In genomic region chr19:4101466-4101865, GRCm38 (mm10) we compare ENCODE assay signal across 10 mouse cellular contexts. TPM values are rescaled to one million over a fixed set of nuclear protein-coding genes. Genes with fewer than 3 reads are reported as not detected.
DNase-seq lines count a peak whose midpoint lies in the region; ATAC-seq and TF ChIP-seq lines count a peak whose summit lies in the region.
"Had no signal": no experiment of that assay in that cellular context is flagged by ENCODE, and none has a peak within 500 bp of the region (broad histone marks: within the 10 kb centered on the region; RNA-seq: fewer than 3 reads in every experiment).

No protein-coding gene starts in this region.

- peaks cover 16% of the 10 kb centered on the region for H3K4me1 ChIP-seq in neural tube, embryonic 11.5 days (ENCODE audit: control insufficient read depth, insufficient read depth, low read length)
- H3K4me1 ChIP-seq in limb, embryonic 14.5 days (ENCODE audit: control insufficient read depth, insufficient read depth, low read length): peaks cover 25% of the 10 kb centered on the region

- H3K36me3 ChIP-seq in neural tube, embryonic 11.5 days (ENCODE audit: control insufficient read depth, insufficient read depth, low read length): no peaks in the 10 kb centered on the region
- H3K36me3 ChIP-seq in limb, embryonic 14.5 days (ENCODE audit: control insufficient read depth, insufficient read depth, low read length): no peaks in the 10 kb centered on the region

- no peaks in the 10 kb centered on the region for H3K9me3 ChIP-seq in neural tube, embryonic 11.5 days (ENCODE audit: control insufficient read depth, low read length)
- H3K9me3 ChIP-seq in limb, embryonic 14.5 days (ENCODE audit: control insufficient read depth, low read length): no peaks in the 10 kb centered on the region

- no peak for ATAC-seq in neural tube, embryonic 11.5 days (ENCODE audit: insufficient read depth, low FRiP score, low TSS enrichment)
- no peak for ATAC-seq in limb, embryonic 14.5 days (ENCODE audit: low FRiP score, low read depth)

- no peak overlapping the region for H3K27ac ChIP-seq in neural tube, embryonic 11.5 days (ENCODE audit: low read depth, low read length)
- no peak overlapping the region for H3K27ac ChIP-seq in limb, embryonic 14.5 days (replicated peaks; ENCODE audit: low read depth, low read length)
- H3K27ac ChIP-seq: liver, embryonic 14.5 days had no signal

- WGBS in neural tube, embryonic 11.5 days: 69% methylated on average over 6 of the region's 6 CpGs
- 57% methylated on average over 6 of the region's 6 CpGs for WGBS in limb, embryonic 14.5 days

- H3K4me3 ChIP-seq in neural tube, embryonic 11.5 days (ENCODE audit: low read depth, low read length): peak overlapping the region; percentile 46; the same call in 1 of the 2 replicates
- H3K4me3 ChIP-seq in limb, embryonic 14.5 days (replicated peaks; ENCODE audit: low read length): peak overlapping the region; percentile 45; the same call in 1 of the 2 replicates

- peaks cover 28% of the 10 kb centered on the region for H3K27me3 ChIP-seq in neural tube, embryonic 11.5 days (ENCODE audit: control insufficient read depth, insufficient read depth, low read length)
- peaks cover 32% of the 10 kb centered on the region; the same call in 1 of the 2 replicates for H3K27me3 ChIP-seq in limb, embryonic 14.5 days (ENCODE audit: control insufficient read depth, insufficient read depth, low read length)

- peak overlapping the region; percentile 88 for H3K4me2 ChIP-seq in neural tube, embryonic 11.5 days (ENCODE audit: low read depth)
- no peak overlapping the region for H3K4me2 ChIP-seq in limb, embryonic 14.5 days (replicated peaks; ENCODE audit: low read depth, low read length, severe bottlenecking)

- TF ChIP-seq POLR2A in limb, embryonic 14.5 days (IDR thresholded peaks at IDR 0.05; ENCODE audit: borderline replicate concordance, extremely low read depth, insufficient read depth, insufficient read length): no peak

- DNase-seq in cerebellum, adult 9-10 months: peak; percentile 76
- no peak for DNase-seq in cerebellum, postnatal 4 days (ENCODE audit: low spot score in 2 of 2)
- DNase-seq in neural tube, embryonic 11.5 days (ENCODE audit: low spot score): no peak
- DNase-seq in neural tube, embryonic 10.5 days (ENCODE audit: extremely low spot score, low spot score): no peak
- no peak for DNase-seq in limb, embryonic 14.5 days (ENCODE audit: low spot score)
- DNase-seq in retina, postnatal 7 days (ENCODE audit: low read depth, low spot score): peak; percentile 83
- no peak for DNase-seq in left cerebral cortex, adult 11 months (ENCODE audit: low spot score)
- no peak for DNase-seq in testis, postnatal 10 days (ENCODE audit: low spot score)

- H3K9ac ChIP-seq in neural tube, embryonic 11.5 days (ENCODE audit: low read length): no peak overlapping the region; the same call in 1 of the 2 replicates
- no peak overlapping the region for H3K9ac ChIP-seq in limb, embryonic 14.5 days (ENCODE audit: low read depth, low read length, severe bottlenecking)
- H3K9ac ChIP-seq: liver, embryonic 14.5 days had no signal

RNA-seq across cellular contexts. Expression of gene Pitpnm1, which starts 1.7 kb away (rescaled TPM):
- 9.9 and 13.1 TPM in 2 replicates for polyA plus RNA-seq in neural tube, embryonic 11.5 days (2014; fragmentation: Nextera tagmentation; extraction: Ambion mirVana)
- 16.2 and 20.8 TPM in 2 replicates for polyA plus RNA-seq in limb, embryonic 14.5 days (2012; rRNA removed)
- polyA plus RNA-seq in limb, embryonic 14.5 days (2014; fragmentation: Nextera tagmentation; extraction: Ambion mirVana): 4.5 and 6.7 TPM in 2 replicates

RNA-seq across cellular contexts. Expression of gene Cdk2ap2, which starts 4.5 kb away (rescaled TPM):
- 81.3 and 86.7 TPM in 2 replicates for polyA plus RNA-seq in neural tube, embryonic 11.5 days (2014; fragmentation: Nextera tagmentation; extraction: Ambion mirVana)
- polyA plus RNA-seq in limb, embryonic 14.5 days (2012; rRNA removed): 45.2 and 52.1 TPM in 2 replicates
- 67.0 and 67.6 TPM in 2 replicates for polyA plus RNA-seq in limb, embryonic 14.5 days (2014; fragmentation: Nextera tagmentation; extraction: Ambion mirVana)

RNA-seq across cellular contexts. Expression of gene Cabp2, which starts 20.1 kb away (rescaled TPM):
- polyA plus RNA-seq in neural tube, embryonic 11.5 days (2014; fragmentation: Nextera tagmentation; extraction: Ambion mirVana): not detected in 2 replicates
- not detected in 2 replicates for polyA plus RNA-seq in limb, embryonic 14.5 days (2012; rRNA removed)
- polyA plus RNA-seq in limb, embryonic 14.5 days (2014; fragmentation: Nextera tagmentation; extraction: Ambion mirVana): not detected in 2 replicates
- polyA plus RNA-seq: adrenal gland, adult 2 months had no signal

RNA-seq across cellular contexts. Expression of gene Aip, which starts 24.2 kb away (rescaled TPM):
- 68.4 and 77.6 TPM in 2 replicates for polyA plus RNA-seq in neural tube, embryonic 11.5 days (2014; fragmentation: Nextera tagmentation; extraction: Ambion mirVana)
- 96.0 and 119 TPM in 2 replicates for polyA plus RNA-seq in limb, embryonic 14.5 days (2012; rRNA removed)
- polyA plus RNA-seq in limb, embryonic 14.5 days (2014; fragmentation: Nextera tagmentation; extraction: Ambion mirVana): 86.4 and 95.7 TPM in 2 replicates

RNA-seq across cellular contexts. Expression of gene Gpr152, which starts 38.1 kb away (rescaled TPM):
- not detected in 2 replicates for polyA plus RNA-seq in neural tube, embryonic 11.5 days (2014; fragmentation: Nextera tagmentation; extraction: Ambion mirVana)
- polyA plus RNA-seq in limb, embryonic 14.5 days (2012; rRNA removed): 0.01 and 0.05 TPM in 2 replicates
- polyA plus RNA-seq in limb, embryonic 14.5 days (2014; fragmentation: Nextera tagmentation; extraction: Ambion mirVana): not detected in 2 replicates
- polyA plus RNA-seq: liver, embryonic 14.5 days had no signal

Comparison
In these comparisons a context has a peak if more than half of its experiments do, and no peak if none do; other contexts are left out.
1. DNase-seq: peak in cerebellum, adult 9-10 months (single experiment) and retina, postnatal 7 days (single experiment); none in cerebellum, postnatal 4 days (0 of 2), neural tube, embryonic 11.5 days (single experiment), neural tube, embryonic 10.5 days (single experiment), limb, embryonic 14.5 days (single experiment), left cerebral cortex, adult 11 months (single experiment) and testis, postnatal 10 days (single experiment).